Mouse (Mus musculus): Measurements from ENCODE around the gene Noto. TPM values are rescaled to one million over a fixed set of nuclear protein-coding genes. Genes with fewer than 3 reads are reported as not detected.
A peak's percentile ranks its signal among the peaks of the same experiment; 100 is the strongest.

Gene Noto
- polyA plus RNA-seq, 1 experiment from 2014 or later: not detected

DNA sequence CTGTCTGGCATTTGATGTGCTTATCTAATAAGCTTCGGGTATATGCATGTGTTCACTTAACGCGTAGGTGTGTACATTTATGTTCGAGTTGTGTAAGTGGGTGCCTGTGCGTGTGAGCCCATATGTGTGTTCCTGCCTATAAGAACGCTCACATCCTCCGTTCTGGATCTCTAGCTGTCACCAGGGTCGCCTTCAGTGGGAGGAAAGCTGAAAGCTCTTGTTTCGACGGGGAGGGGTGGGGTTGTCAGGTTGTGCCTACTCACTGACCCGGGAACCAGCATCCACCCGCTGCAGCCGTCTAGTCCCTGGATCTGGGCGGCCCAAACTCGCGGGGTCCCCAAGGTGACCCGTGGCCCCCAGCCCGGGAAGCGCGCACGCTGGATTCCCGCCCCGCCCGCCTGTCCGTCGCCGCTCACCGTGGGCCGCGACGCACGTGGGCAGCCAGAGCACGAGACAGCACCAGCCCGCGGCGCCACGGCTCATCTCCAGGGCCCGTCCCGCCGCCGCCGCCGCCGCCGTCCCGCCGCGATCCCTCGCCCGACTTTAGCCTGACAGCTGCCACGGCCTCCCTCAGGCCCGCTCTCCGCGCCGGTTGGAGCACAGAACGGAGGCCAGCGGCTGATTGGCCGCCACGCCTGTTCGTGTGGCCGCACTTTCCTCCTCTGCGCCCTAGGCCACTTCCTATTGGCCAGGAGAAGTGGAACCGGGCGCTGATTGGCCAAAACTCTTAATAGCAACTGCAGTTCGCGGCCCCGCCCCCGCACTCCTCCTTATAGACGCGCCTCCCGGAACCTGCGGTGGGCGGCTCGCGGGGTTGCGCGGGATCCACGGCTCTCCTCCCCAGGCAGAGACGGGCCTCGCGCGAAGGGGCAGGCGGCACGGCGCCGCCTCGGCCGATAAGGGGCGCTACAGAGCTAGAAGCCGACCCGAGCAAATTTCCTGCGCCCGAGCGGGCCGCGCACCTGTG is 27.3 kb downstream of the Noto start, which contains the start of gene Cct7:
TSS of gene Cct7 (plus strand) at position 818 of the 967 bp plus-strand sequence.
- under 1% methylated on average over 92 of the region's 96 CpGs for WGBS (ENCODE audit: insufficient replicate concordance)
- peak within 1 kb of the TSS; percentile 93 for H3K9ac ChIP-seq
- ATAC-seq (ENCODE audit: low read depth): peak; percentile 93

DNA sequence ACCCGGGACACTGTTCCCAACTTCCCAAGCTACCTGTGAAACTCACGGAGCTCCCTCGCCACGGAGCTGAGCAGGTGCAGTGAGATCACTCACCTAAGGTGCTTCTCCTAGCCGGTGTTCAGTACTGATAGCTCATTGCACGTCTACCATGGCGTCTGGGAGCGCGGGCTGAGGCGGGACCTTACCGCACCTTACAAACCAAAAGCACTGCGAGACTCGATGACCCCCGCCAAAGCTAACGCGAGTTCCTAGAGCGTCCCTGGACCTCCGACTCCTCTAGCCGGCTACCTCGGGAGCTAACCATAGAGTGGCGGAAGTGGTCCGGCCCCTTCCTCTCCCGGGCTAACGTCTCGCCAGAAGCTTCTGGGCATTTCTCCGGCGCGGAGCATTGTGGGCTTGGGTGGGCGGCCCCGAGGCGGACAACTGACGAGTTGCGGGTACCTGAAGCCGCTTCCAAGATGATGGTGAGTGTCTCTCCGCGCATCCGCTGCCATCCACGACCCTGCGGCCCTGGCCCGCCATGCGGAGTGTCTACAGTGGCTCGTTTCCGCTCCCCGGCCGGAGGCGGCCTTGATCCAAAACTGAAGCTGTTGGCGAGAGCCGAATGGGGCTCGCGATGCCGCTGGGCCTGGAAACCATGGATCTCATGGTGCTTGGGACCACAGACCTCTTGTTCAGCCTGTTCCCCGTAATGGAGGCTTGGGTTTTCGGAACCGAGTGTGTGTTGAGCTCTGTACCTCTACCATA is 28.2 kb downstream of the Noto start, which contains the start of gene Pradc1:
TSS of gene Pradc1 (minus strand) at position 307 of the 747 bp plus-strand sequence.
- under 1% methylated on average over 54 of the region's 54 CpGs for WGBS (ENCODE audit: insufficient replicate concordance)
- no peaks in the 10 kb centered on the region for H3K27me3 ChIP-seq
- peak within 1 kb of the TSS; percentile 97 for H3K4me2 ChIP-seq
- H3K9ac ChIP-seq: peak within 1 kb of the TSS; percentile 93
- peak within 1 kb of the TSS; percentile 94 for H3K27ac ChIP-seq
- DNase-seq (peak; percentile 93), ATAC-seq (ENCODE audit: low read depth) (peak; percentile 68)
- H3K36me3 ChIP-seq: peaks cover 18% of the 10 kb centered on the region
- H3K4me3 ChIP-seq (replicated peaks): peak within 1 kb of the TSS; percentile 90
- H3K9me3 ChIP-seq (replicated peaks): no peaks in the 10 kb centered on the region
- peaks cover 58% of the 10 kb centered on the region for H3K4me1 ChIP-seq (replicated peaks)

More for the DNA sequence above, 27.3 kb downstream of the Noto start, which contains the start of gene Cct7:
- peak within 1 kb of the TSS; percentile 90 for H3K4me3 ChIP-seq (replicated peaks)
- no peaks in the 10 kb centered on the region for H3K27me3 ChIP-seq
- H3K27ac ChIP-seq: peak within 1 kb of the TSS; percentile 94
- peaks cover 50% of the 10 kb centered on the region for H3K4me1 ChIP-seq (replicated peaks)
- no peaks in the 10 kb centered on the region for H3K9me3 ChIP-seq (replicated peaks)
- H3K36me3 ChIP-seq: peaks cover 25% of the 10 kb centered on the region
- DNase-seq: peak; percentile 98
- H3K4me2 ChIP-seq: peak within 1 kb of the TSS; percentile 97

DNA sequence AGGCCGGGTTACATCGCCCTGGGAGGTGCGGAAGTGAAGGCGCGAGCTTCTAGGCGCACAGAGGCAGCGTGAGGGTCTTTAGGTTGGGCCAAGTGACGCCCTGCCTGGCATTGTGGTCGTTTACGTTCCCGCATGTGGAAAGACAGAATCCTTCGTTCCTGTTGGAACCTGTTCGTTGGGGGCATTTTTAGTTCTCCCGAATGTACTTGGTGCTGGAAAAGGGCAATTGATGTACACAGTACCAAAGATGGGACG is 28.7 kb downstream of the Noto start:
- no peaks in the 10 kb centered on the region for H3K27me3 ChIP-seq
- ATAC-seq (ENCODE audit: low read depth) (no peak), DNase-seq (no peak)
- under 1% methylated on average over 15 of the region's 15 CpGs for WGBS (ENCODE audit: insufficient replicate concordance)
- peak overlapping the region; percentile 94 for H3K27ac ChIP-seq
- H3K4me1 ChIP-seq (replicated peaks): peaks cover 63% of the 10 kb centered on the region
- peaks cover 18% of the 10 kb centered on the region for H3K36me3 ChIP-seq
- peak overlapping the region; percentile 90 for H3K4me3 ChIP-seq (replicated peaks)
- peak overlapping the region; percentile 97 for H3K4me2 ChIP-seq
- H3K9me3 ChIP-seq (replicated peaks): no peaks in the 10 kb centered on the region
- H3K9ac ChIP-seq: peak overlapping the region; percentile 93

DNA sequence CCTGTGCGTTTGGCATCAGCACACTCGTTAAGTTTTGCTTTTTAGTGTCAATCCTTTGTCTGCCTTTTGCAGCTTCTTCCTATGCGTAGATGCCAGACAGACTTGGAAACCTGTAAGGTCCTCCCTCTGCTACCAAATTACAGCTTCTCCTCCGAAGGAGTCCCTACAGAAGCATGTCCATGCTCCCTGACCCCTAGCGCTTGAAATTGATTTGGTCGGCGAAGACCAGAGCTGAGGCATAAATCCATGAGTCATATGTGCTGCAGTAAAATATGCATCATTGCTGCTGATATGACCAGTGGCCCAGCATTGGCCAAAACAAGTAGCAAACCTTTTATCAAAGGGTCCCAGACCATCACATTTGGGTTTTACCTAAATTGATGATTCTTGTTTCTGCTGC is 29.1 kb downstream of the Noto start:
- Histone ChIP-seq H3K9ac (peak overlapping the region; percentile 93), H3K4me3 (replicated peaks) (peak overlapping the region; percentile 90), H3K36me3 (peaks cover 18% of the 10 kb centered on the region), H3K4me2 (peak overlapping the region; percentile 97), H3K27me3 (no peaks in the 10 kb centered on the region), H3K27ac (peak overlapping the region; percentile 94), H3K9me3 (replicated peaks) (no peaks in the 10 kb centered on the region), H3K4me1 (replicated peaks) (peaks cover 68% of the 10 kb centered on the region)
- ATAC-seq (ENCODE audit: low read depth): no peak
- 3% methylated on average over 7 of the region's 7 CpGs for WGBS (ENCODE audit: insufficient replicate concordance)
- DNase-seq: peak; percentile 48

DNA sequence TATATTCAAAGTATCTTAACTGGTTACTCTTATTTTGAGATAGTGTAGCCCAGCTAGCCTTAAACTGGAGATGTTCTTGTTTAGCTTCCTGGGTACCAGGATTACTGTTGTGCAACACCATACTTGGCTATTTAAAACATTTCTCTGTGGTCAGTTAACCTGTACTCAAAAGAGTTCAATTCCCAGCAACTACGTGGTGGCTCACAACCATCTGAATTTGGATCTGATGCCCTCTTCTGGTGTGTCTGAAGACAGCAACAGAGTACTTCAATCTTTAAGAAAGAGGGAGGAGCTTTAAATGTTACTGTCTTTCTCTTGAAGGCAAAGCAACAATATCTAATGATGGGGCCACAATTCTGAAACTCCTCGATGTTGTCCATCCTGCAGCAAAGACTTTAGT is 35.9 kb downstream of the Noto start:
- H3K27ac ChIP-seq: no peak overlapping the region
- WGBS (ENCODE audit: insufficient replicate concordance): 73% methylated on average over 2 of the region's 2 CpGs
- H3K4me2 ChIP-seq: no peak overlapping the region
- ATAC-seq (ENCODE audit: low read depth) (no peak), DNase-seq (no peak)
- H3K9ac ChIP-seq: no peak overlapping the region
- no peaks in the 10 kb centered on the region for H3K27me3 ChIP-seq
- H3K4me1 ChIP-seq (replicated peaks): peaks cover 38% of the 10 kb centered on the region
- no peaks in the 10 kb centered on the region for H3K9me3 ChIP-seq (replicated peaks)
- H3K4me3 ChIP-seq (replicated peaks): no peak overlapping the region
- peaks cover 78% of the 10 kb centered on the region for H3K36me3 ChIP-seq

DNA sequence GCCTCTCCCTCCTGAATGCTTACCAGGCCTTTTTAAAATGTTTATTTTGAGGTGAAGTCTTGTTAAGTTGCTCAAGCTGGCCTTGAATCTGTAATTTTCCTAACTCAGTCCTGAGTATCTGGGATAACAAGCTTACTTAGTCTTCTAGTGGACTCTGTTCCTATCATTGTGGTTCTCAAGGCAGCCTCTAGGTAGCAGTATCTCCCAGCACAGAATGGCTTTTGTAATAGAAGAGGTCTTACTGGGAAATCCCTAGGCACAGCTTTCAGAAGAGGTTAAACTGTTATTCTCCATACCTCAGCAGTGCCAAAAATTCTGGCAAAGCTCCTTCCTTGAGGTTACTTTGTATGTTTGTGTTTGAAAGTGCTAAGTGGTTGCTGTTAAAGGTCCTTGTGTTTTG is 41.7 kb downstream of the Noto start:
- peaks cover 96% of the 10 kb centered on the region for H3K36me3 ChIP-seq

DNA sequence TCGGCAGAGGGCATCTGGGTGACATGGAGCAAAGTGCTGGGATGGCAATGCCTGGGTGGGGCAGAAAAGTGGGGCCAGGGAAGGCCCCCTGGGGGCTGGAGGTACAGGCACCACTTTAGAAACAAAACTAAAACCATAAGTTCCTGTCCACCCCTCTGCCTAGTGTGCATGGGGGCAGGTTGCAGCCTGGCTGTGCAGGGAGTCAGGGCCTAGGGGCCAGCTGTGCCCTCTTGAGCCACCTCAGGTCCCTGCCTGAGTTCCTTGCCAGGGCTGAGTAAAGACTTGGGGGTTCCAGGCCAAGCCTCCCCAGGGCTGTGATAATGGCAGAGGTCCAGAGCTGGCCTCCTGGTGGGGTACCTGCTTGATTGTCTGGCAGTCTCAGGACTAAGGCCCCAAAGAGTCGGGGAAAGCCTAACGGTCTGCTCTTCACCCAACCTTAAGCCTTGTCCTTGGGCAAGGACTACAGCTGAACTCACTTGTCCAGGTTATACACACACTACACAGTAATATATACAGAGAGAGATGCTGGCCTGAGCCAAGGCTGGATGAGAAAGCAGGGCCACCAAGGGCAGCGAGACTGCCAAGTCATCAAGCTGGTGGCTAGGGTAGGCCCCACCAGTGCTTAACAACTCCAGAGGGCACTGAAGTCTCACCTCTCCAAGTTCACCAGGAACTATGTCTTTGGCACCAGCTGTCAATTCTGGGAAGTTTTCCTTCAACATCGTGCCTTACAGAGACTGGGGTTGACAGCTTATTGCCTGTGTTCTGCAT is 46.2 kb downstream of the Noto start:
- WGBS (ENCODE audit: insufficient replicate concordance): 58% methylated on average over 5 of the region's 5 CpGs
- H3K9ac ChIP-seq: no peak overlapping the region
- H3K4me3 ChIP-seq (replicated peaks): no peak overlapping the region
- peaks cover 51% of the 10 kb centered on the region for H3K36me3 ChIP-seq
- H3K27me3 ChIP-seq: 0 out of 2 replicates have a peak, but pooled peaks cover 5% of the 10 kb centered on the region
- no peak for DNase-seq
- H3K4me1 ChIP-seq (replicated peaks): no peaks in the 10 kb centered on the region
- no peaks in the 10 kb centered on the region for H3K9me3 ChIP-seq (replicated peaks)
- H3K27ac ChIP-seq: no peak overlapping the region
- 0 out of 2 replicates have a peak, but pooled peaks have one; percentile 9 for ATAC-seq (ENCODE audit: low read depth)
- H3K4me2 ChIP-seq: no peak overlapping the region

More for the DNA sequence above, 41.7 kb downstream of the Noto start:
- DNase-seq (no peak), ATAC-seq (ENCODE audit: low read depth) (no peak)
- Histone ChIP-seq H3K4me2 (no peak overlapping the region), H3K4me3 (replicated peaks) (no peak overlapping the region), H3K4me1 (replicated peaks) (no peaks in the 10 kb centered on the region), H3K9ac (no peak overlapping the region), H3K27ac (no peak overlapping the region), H3K27me3 (no peaks in the 10 kb centered on the region), H3K9me3 (replicated peaks) (no peaks in the 10 kb centered on the region)

DNA sequence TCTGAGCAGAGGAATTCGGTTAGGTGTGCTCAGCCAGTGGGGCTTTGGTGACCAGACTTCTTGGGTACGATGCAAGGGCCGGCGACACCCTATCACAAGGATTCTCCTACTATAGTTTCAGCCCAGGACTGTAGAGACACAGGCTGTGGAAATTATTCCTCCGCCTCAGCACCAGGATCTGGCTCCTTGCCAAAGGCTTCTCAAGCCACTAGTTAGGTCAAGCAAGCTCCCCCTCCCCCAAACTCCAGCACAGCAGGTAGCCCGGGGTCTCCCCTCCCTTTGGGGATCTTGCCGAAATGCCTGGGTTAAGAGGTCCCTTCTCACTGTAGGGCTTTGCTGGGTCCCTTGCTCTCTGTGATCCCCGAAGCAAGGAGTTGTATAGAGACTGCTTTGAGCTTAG is 48.3 kb downstream of the Noto start:
- ATAC-seq (ENCODE audit: low read depth) (no peak), DNase-seq (no peak)
- H3K4me1 ChIP-seq (replicated peaks): no peaks in the 10 kb centered on the region
- no peak overlapping the region for H3K4me2 ChIP-seq
- H3K27ac ChIP-seq: no peak overlapping the region
- WGBS (ENCODE audit: insufficient replicate concordance): 58% methylated on average over 8 of the region's 8 CpGs
- peaks cover 30% of the 10 kb centered on the region for H3K36me3 ChIP-seq
- H3K9ac ChIP-seq: no peak overlapping the region
- H3K9me3 ChIP-seq (replicated peaks): no peaks in the 10 kb centered on the region
- H3K27me3 ChIP-seq: 0 out of 2 replicates have a peak, but pooled peaks cover 9% of the 10 kb centered on the region
- H3K4me3 ChIP-seq (replicated peaks): no peak overlapping the region

DNA sequence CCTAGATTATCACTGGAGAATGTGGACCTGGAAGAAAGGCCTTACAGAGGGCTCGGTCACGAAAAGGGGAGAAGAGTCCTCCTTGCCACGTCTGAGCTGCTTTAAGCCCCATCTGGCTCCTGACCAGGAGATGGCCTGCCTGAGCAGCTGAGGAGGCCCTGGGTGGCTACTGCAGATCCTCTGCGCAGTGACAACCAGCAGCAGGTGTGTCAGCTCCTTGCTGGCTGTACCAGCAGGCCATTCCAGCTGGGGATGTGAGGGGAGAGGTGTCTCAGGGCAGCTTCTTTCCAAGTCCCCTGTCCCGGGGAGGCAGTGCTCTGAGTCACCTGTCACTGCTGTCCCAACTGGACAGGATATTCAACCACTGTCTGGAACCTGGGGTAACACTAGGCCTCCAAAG is 48.9 kb downstream of the Noto start:
- H3K4me3 ChIP-seq (replicated peaks): no peak overlapping the region
- no peaks in the 10 kb centered on the region for H3K9me3 ChIP-seq (replicated peaks)
- 0 out of 2 replicates have a peak, but pooled peaks cover 13% of the 10 kb centered on the region for H3K27me3 ChIP-seq
- ATAC-seq (ENCODE audit: low read depth) (no peak), DNase-seq (no peak)
- WGBS (ENCODE audit: insufficient replicate concordance): 47% methylated on average over 5 of the region's 5 CpGs
- H3K4me2 ChIP-seq: no peak overlapping the region
- peaks cover 24% of the 10 kb centered on the region for H3K36me3 ChIP-seq
- H3K27ac ChIP-seq: no peak overlapping the region
- H3K9ac ChIP-seq: no peak overlapping the region
- H3K4me1 ChIP-seq (replicated peaks): no peaks in the 10 kb centered on the region

DNA sequence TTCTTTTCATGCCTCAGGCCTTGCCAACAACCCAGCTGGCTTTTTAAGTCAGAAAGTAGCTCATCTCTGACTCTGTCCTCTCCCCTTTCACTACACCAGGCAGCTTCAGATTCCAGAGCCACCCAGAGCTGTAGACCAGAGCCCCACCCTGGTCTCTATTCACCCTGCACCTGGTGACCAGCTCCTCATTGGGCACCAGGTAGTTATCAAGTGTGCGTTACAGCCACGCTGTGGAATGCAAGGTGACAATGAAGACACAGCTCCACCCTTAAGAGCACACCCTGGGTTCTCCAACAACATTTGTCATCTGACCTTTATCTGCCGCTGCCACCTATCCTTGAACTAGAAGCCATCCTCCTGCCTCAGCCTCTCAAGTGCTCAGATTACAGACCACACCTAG is 51.9 kb downstream of the Noto start:
- Histone ChIP-seq H3K36me3 (no peaks in the 10 kb centered on the region), H3K9ac (no peak overlapping the region), H3K9me3 (replicated peaks) (no peaks in the 10 kb centered on the region), H3K4me2 (no peak overlapping the region), H3K27ac (no peak overlapping the region), H3K27me3 (peaks cover 34% of the 10 kb centered on the region), H3K4me1 (replicated peaks) (no peaks in the 10 kb centered on the region), H3K4me3 (replicated peaks) (no peak overlapping the region)
- WGBS (ENCODE audit: insufficient replicate concordance): 55% methylated on average over 3 of the region's 3 CpGs
- DNase-seq (no peak), ATAC-seq (ENCODE audit: low read depth) (no peak)
